Mouse (Mus musculus) cerebellum, postnatal 14 days (tissue): ENCODE data around the gene Rfx6.
A peak's percentile ranks its signal among the peaks of the same experiment; 100 is the strongest.

Experiments used
- DNase-seq, 2 experiments: peaks; one replicate each; pipeline ENCODE4 v3.0.0; 2021; ENCODE audit warnings: mixed read lengths in 2 of 2

Gene Rfx6

DNA sequence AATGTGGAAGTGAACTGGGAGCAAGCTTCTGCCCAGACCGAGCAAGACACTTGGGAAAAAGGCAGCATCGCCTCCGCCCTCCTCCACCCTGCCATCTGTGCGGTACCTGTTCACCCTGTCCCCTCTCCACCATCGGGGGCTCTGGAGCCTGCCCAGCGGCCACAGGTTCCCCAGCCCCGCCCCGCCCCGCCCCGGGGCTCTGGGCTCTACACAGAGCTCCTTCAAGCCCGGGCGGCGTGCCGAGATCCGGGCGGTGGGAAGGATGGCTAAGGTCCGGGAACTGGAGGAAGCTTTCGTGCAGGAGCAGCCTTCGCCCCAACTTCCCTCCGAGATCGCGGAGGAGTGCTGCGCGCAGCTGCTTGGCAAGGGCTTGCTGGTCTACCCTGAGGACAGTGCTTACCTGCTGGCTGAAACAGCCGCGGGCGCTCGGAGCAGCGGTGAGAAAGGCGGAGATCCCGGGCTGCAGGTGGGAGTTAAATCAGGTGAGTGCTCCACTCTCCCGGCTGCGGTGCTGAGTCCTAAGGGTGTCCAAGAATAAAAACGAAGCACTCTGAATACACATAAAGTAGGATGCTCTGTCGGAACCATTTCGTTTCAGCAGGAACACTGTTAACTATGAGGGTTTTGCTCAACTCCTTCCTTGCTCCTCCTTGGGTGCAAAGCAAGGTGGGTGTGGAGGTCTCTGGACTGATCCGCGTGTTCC is at the start of gene Rfx6:
TSS of gene Rfx6 (plus strand) at position 209 of the 703 bp plus-strand sequence.
- DNase-seq, result peak; percentile 31 to 41

GRCm38 (mm10) chr10:51631411-51632136 is 46.0 kb upstream of the Rfx6 start, which contains the start of gene Gprc6a:
TSS of gene Gprc6a (minus strand) at chr10:51631461.
- no peak for DNase-seq

DNA sequence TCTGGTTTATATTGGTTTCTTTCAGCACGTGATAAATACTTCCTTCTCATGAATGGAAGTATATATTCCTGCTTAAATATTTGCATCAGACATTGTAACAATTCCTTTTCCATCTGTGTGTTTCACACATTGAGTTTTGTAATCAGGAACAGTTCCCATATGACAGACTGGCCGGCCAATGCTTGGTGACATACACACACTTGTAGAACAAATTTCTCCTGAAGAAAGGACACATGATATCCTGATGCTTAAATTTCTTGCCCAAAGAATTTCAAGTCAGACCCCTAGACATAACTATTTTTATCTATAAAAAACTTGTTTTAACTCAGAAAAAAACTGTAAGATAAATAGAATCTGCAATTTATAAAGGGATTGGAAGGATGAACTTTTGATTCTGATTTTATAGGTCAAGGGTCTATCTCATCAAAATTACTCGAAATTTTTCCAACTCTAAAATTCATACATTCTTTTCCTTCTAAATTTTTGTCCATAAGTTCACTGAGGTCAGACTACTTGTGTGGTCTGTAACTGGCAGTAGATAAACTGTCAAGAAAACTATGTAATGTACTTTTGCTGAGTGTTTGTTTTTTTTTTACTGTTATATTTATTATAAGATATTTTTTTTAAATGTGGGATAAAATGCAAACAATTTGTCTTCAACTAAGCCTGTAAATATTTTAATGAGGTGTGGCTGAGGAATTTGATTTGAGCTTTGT is 27.9 kb upstream of the Rfx6 start:
- DNase-seq, result no peak

DNA sequence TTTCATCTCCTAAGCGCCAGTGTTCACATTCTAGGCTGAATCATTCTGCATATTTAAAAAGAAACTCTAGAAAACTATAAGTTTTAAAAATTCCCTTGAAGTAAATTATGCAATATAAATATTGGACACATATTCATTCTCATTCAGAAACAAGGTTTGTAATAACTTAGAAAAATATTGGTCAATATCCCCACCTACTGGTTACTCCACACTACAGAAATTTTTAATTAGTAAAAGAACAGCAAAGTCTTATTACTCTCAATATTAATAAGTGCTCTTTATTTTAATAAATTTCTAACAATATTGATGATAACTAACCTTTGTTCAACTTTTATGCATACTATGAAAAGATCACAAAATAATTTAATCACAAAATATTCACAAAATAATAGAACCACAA is 20.2 kb upstream of the Rfx6 start:
- no peak for DNase-seq

GRCm38 (mm10) chr10:51669334-51669733 is 8.2 kb upstream of the Rfx6 start:
- DNase-seq, result peak; percentile 7 to 29

GRCm38 (mm10) chr10:51671583-51671982 is 6.0 kb upstream of the Rfx6 start:
- DNase-seq, result no peak

DNA sequence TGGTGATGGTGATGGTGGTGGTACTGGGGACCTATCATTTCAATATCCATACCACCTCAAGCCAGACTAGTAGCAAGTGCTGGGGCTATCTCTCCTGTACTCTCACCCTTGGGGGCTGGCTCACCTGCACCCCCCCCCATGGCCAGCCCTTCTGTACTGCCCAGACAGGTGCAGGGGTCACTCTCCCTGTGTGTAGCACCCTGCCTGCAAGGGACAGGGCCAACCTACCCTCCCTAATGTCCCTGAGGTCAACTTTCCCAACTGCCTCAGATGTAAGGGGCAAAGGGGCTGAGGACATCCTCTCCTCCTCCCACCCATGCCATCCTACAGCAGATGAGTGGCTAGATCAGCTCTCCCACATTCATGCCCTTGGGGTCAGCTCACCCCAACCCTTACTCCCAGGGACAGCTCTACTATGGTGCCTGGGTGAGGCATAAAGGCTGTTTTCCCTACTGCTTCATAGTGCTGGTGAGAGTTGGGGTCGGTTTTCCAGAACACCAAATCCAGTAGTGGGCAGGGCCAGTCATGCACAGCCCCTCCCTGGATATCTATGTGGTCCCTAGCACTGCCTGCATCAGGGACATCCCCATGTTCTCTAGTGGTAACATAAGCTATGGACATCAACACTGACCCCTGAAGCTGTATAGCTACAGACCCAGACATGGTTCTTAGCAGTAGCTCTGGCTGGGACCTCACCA is 5.3 kb upstream of the Rfx6 start:
- DNase-seq, result no peak

GRCm38 (mm10) chr10:51678251-51678639 is 689 bp downstream of the Rfx6 start:
- no peak for DNase-seq

DNA sequence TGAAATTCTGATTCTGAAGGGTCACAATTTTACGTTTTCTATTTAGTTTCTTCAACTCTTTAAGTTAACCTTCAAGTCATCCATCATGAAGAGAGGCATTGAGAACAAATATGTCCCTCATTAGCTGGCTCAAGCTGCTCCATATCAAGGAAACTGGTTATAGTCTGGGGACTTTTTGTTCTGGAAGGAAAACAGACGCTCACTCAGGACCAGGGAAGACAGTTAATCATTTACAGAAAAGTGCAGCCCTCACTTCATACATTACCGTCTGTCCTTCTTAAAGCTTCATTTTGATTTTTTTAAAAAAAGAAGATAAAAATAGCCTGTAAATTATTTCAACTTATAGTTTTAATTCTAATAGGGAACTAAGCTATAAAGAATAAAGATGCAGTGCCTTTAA is 43.3 kb downstream of the Rfx6 start:
- DNase-seq, result no peak

- no peak for DNase-seq
Measured at GRCm38 (mm10) chr10:51761436-51761835, 83.9 kb downstream of the Rfx6 start.

- no peak for DNase-seq
Measured at GRCm38 (mm10) chr10:51763241-51763640, 85.7 kb downstream of the Rfx6 start.

- no peak for DNase-seq
Measured at GRCm38 (mm10) chr10:51768445-51768844, 90.9 kb downstream of the Rfx6 start.

DNA sequence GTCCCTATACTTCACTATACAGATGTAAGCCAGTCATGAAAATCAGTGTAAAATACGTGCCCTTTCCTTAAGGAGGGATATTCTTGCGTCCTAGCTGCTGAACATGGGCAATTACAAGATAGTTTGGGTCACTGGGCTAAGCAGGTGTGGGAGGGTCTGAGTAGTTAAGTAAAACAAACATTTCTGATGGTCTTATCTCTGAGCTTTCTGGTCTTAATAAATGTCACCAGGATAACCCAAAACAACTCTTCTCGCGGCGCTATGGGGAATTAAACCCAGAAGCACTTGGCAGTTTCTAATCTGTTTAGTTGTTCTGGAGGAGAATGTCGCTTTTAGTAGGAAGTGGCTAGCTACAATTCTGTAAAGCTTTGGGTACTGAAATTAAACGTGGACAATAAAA is 91.7 kb downstream of the Rfx6 start:
- DNase-seq, result no peak

GRCm38 (mm10) chr10:51779648-51780047 is 102.1 kb downstream of the Rfx6 start:
- DNase-seq, result peak in 1 of 2 experiments; percentile 2
